ENCODE assay signal across 8 mouse cellular contexts in the genomic region with DNA sequence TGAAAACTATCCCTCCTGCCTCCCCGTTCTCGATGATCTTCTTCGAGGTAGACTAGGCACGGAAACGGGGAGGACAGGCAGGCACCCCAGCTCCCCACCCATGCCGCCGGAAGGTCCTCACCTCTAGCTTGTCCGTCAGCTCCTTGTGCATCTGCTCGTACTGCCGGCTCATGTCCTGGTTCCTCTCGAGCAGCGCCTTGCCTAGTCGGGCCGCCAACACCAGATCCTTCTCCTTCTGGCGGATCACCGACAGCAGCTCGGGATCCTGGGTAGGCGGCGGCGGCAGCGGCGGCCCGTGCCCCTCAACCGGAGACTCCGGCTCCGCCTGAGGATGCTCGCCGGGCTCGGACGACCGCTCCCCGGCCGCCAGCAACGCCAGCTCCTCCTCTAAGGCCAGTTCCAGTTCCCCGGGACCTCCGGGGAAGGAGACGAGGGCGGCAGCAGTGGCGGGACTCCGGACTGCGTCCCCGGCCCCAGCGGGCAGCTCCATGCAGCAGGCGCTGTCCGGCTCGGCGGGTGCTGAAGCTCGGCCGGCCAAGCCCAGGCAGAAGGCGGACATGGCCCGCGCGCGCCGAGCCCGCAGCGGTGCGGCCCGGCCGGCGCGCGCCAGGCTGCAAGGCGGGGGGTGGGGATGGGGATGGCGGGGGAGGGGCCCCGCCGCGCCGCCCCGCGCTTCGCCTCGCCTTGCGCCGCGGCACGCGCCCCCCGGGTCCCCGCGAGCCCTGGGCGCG. TPM values are rescaled to one million over a fixed set of nuclear protein-coding genes. Genes with fewer than 3 reads are reported as not detected.
A peak's percentile ranks its signal among the peaks of the same experiment; 100 is the strongest.
DNase-seq lines count a peak whose midpoint lies in the region; ATAC-seq lines count a peak whose summit lies in the region.

Bicdl1 (minus strand) TSS at position 621 of the 731 bp plus-strand sequence.

- peaks cover 36% of the 10 kb centered on the region for H3K27me3 ChIP-seq in embryonic facial prominence, embryonic 10.5 days (replicated peaks; ENCODE audit: low read depth, poor library complexity, severe bottlenecking)
- peaks cover 45% of the 10 kb centered on the region for H3K27me3 ChIP-seq in limb, embryonic 13.5 days
- no peaks in the 10 kb centered on the region for H3K27me3 ChIP-seq in midbrain, embryonic 15.5 days (replicated peaks)

- no peaks in the 10 kb centered on the region for H3K36me3 ChIP-seq in embryonic facial prominence, embryonic 10.5 days (replicated peaks)
- H3K36me3 ChIP-seq in limb, embryonic 13.5 days, result no peaks in the 10 kb centered on the region
- no peaks in the 10 kb centered on the region for H3K36me3 ChIP-seq in midbrain, embryonic 15.5 days (replicated peaks)

- H3K4me1 ChIP-seq in embryonic facial prominence, embryonic 10.5 days, result peaks cover 23% of the 10 kb centered on the region
- H3K4me1 ChIP-seq in limb, embryonic 13.5 days, result peaks cover 14% of the 10 kb centered on the region
- H3K4me1 ChIP-seq in midbrain, embryonic 15.5 days, result peaks cover 30% of the 10 kb centered on the region

- 0 out of 2 replicates have a peak within 1 kb of the TSS, but pooled peaks have one; percentile 48 for H3K27ac ChIP-seq in embryonic facial prominence, embryonic 10.5 days (replicated peaks)
- H3K27ac ChIP-seq in limb, embryonic 13.5 days, result no peak within 1 kb of the TSS
- peak within 1 kb of the TSS; percentile 99 for H3K27ac ChIP-seq in midbrain, embryonic 15.5 days

- ATAC-seq in limb, embryonic 13.5 days (ENCODE audit: low FRiP score, low read depth), result peak; percentile 71
- ATAC-seq in midbrain, embryonic 15.5 days (replicated peaks), result peak; percentile 40

- peak within 1 kb of the TSS; percentile 71 for H3K4me3 ChIP-seq in embryonic facial prominence, embryonic 10.5 days
- H3K4me3 ChIP-seq in limb, embryonic 13.5 days, result peak within 1 kb of the TSS; percentile 62
- peak within 1 kb of the TSS; percentile 68 for H3K4me3 ChIP-seq in midbrain, embryonic 15.5 days

- DNase-seq in layer of hippocampus, adult 11-12 months (ENCODE audit: low spot score), result peak; percentile 43
- DNase-seq in layer of hippocampus, adult 9-10 months (ENCODE audit: low spot score), result no peak
- peak; percentile 93 for DNase-seq in embryonic facial prominence, embryonic 10.5 days (ENCODE audit: low spot score)
- DNase-seq in heart, adult 11 months, result peak; percentile 95
- peak; percentile 68 for DNase-seq in kidney, adult 11 months
- peak; percentile 60 to 84 for DNase-seq in spleen, postnatal 10 days (ENCODE audit: low spot score in 2 of 2)

- H3K9ac ChIP-seq in limb, embryonic 13.5 days, result peak within 1 kb of the TSS; percentile 31
- H3K9ac ChIP-seq in midbrain, embryonic 15.5 days, result peak within 1 kb of the TSS; percentile 80

- peak within 1 kb of the TSS; percentile 99 for H3K4me2 ChIP-seq in limb, embryonic 13.5 days (replicated peaks)
- peak within 1 kb of the TSS; percentile 72 for H3K4me2 ChIP-seq in midbrain, embryonic 15.5 days

- H3K9me3 ChIP-seq in embryonic facial prominence, embryonic 10.5 days, result no peaks in the 10 kb centered on the region
- no peaks in the 10 kb centered on the region for H3K9me3 ChIP-seq in limb, embryonic 13.5 days
- no peaks in the 10 kb centered on the region for H3K9me3 ChIP-seq in midbrain, embryonic 15.5 days

- 3% methylated on average over 83 of the region's 83 CpGs for WGBS in embryonic facial prominence, embryonic 10.5 days
- WGBS in limb, embryonic 13.5 days, result under 1% methylated on average over 49 of the region's 83 CpGs
- WGBS in midbrain, embryonic 15.5 days, result under 1% methylated on average over 58 of the region's 83 CpGs

RNA-seq across cellular contexts. Expression of gene Bicdl1, which starts in this region (rescaled TPM):
- 8.7 and 9.1 TPM in 2 replicates for polyA plus RNA-seq in embryonic facial prominence, embryonic 10.5 days (2016; fragmentation: Nextera tagmentation; extraction: Ambion mirVana)
- polyA plus RNA-seq in limb, embryonic 13.5 days (2015; fragmentation: Nextera tagmentation; extraction: Ambion mirVana), result 11.4 and 13.2 TPM in 2 replicates
- 47.2 and 47.5 TPM in 2 replicates for polyA plus RNA-seq in midbrain, embryonic 15.5 days (2015; fragmentation: Nextera tagmentation; extraction: Ambion mirVana)
